Mouse (Mus musculus) B cell, adult (primary cell): ENCODE measurements around the gene Gstk1. TPM values are rescaled to one million over a fixed set of nuclear protein-coding genes. Genes with fewer than 3 reads are reported as not detected.

Experiments
- total RNA-seq: library from RNA; stranded (reverse); gene quantifications from 4 replicates; pipeline ENCODE4 v1.2.4, GENCODE M21; 2023; ENCODE audit not compliant: inconsistent age

Gene Gstk1
- 7.1 to 9.4 TPM (median 7.4 TPM) in 4 replicates for total RNA-seq

GRCm38 (mm10) chr6:42245711-42246353, at the start of gene Gstk1:
Gstk1 (plus strand) TSS chr6:42245935.

GRCm38 (mm10) chr6:42215028-42215427, 30.7 kb upstream of the Gstk1 start, which contains the start of gene Tas2r144:
Tas2r144 (plus strand) TSS chr6:42215328.

GRCm38 (mm10) chr6:42261524-42262170, 15.9 kb downstream of the Gstk1 start, which contains the start of gene Tmem139:
Tmem139 (plus strand) TSS chr6:42261970.

GRCm38 (mm10) chr6:42264626-42265312, 19.0 kb downstream of the Gstk1 start, which contains the start of gene Casp2:
Casp2 (plus strand) TSS chr6:42264985.

GRCm38 (mm10) chr6:42286448-42286847, 40.7 kb downstream of the Gstk1 start, which contains the start of gene Clcn1:
Clcn1 (plus strand) TSS chr6:42286685.

Other genes with a start within 250 kb of the Gstk1 start
- gene Sva, start 207.5 kb upstream of the Gstk1 start, total RNA-seq = not detected in 4 replicates
- gene Tas2r139, start 105.0 kb upstream of the Gstk1 start, total RNA-seq = not detected in 4 replicates
- gene Tas2r144, start 30.6 kb upstream of the Gstk1 start, total RNA-seq = not detected in 4 replicates
- gene Tmem139, start 16.0 kb downstream of the Gstk1 start, total RNA-seq = not detected in 4 replicates
- gene Casp2, start 19.1 kb downstream of the Gstk1 start, total RNA-seq = 119 to 124 TPM (median 122 TPM) in 4 replicates
- gene Clcn1, start 40.8 kb downstream of the Gstk1 start, total RNA-seq = 1.4 to 2.7 TPM (median 1.7 TPM) in 4 replicates
- gene Fam131b, start 78.7 kb downstream of the Gstk1 start, total RNA-seq = 0.13 TPM in 1 of 4 replicates, not detected in the others
- gene Zyx, start 103.7 kb downstream of the Gstk1 start, total RNA-seq = 73.9 to 79.6 TPM (median 78.8 TPM) in 4 replicates
- 0.22 TPM in 1 of 4 replicates, not detected in the others for gene Epha1, start 127.3 kb downstream of the Gstk1 start, total RNA-seq
- gene Tas2r143, start 154.3 kb downstream of the Gstk1 start, total RNA-seq = 0.60 to 1.0 TPM (median 0.86 TPM) in 3 of 4 replicates, not detected in the other
- 0.81 TPM in 1 of 4 replicates, not detected in the others for gene Tas2r135, start 159.5 kb downstream of the Gstk1 start, total RNA-seq
- gene Tas2r126, start 188.6 kb downstream of the Gstk1 start, total RNA-seq = 0.78 TPM in 1 of 4 replicates, not detected in the others
- gene Olfr458, start 219.3 kb downstream of the Gstk1 start, total RNA-seq = not detected in 4 replicates
- not detected in 4 replicates for gene Olfr457, start 230.4 kb downstream of the Gstk1 start, total RNA-seq
- not detected in 4 replicates for gene Olfr456, start 241.3 kb downstream of the Gstk1 start, total RNA-seq